Mouse (Mus musculus): ENCODE measurements around the gene Olfr702. TPM values are rescaled to one million over a fixed set of nuclear protein-coding genes. Genes with fewer than 3 reads are reported as not detected.

The Olfr702 gene
- polyA plus RNA-seq, 2 experiments, result not detected

GRCm38 (mm10) chr7:106813829-106814228 lies 19.9 kb downstream of the Olfr702 start, which contains the start of gene Olfr701:
Olfr701 (plus strand) TSS chr7:106814129.
- Histone ChIP-seq H3K9ac (ENCODE audit: low read depth, low read length, severe bottlenecking) (no peak within 1 kb of the TSS), H3K36me3 (ENCODE audit: control insufficient read depth, insufficient read depth, low read length) (no peaks in the 10 kb centered on the region), H3K4me3 (replicated peaks; ENCODE audit: low read length) (no peak within 1 kb of the TSS), H3K4me2 (replicated peaks; ENCODE audit: low read depth, low read length, severe bottlenecking) (no peak within 1 kb of the TSS), H3K9me3 (ENCODE audit: control insufficient read depth, low read length) (no peaks in the 10 kb centered on the region), H3K4me1 (ENCODE audit: control insufficient read depth, insufficient read depth, low read length) (no peaks in the 10 kb centered on the region), H3K27ac (replicated peaks; ENCODE audit: low read depth, low read length) (no peak within 1 kb of the TSS), H3K27me3 (ENCODE audit: control insufficient read depth, insufficient read depth, low read length) (no peaks in the 10 kb centered on the region)
- DNase-seq (ENCODE audit: low spot score) (no peak), ATAC-seq (ENCODE audit: low FRiP score, low read depth) (no peak)
- 73% methylated on average over 2 of the region's 2 CpGs for WGBS
- TF ChIP-seq POLR2A (IDR thresholded peaks at IDR 0.05; ENCODE audit: borderline replicate concordance, extremely low read depth, insufficient read depth, insufficient read length), result no peak

GRCm38 (mm10) chr7:106808734-106809133 lies 25.0 kb downstream of the Olfr702 start, which contains the start of gene Olfr700:
Olfr700 (minus strand) TSS chr7:106808834.
- no peak for TF ChIP-seq POLR2A (IDR thresholded peaks at IDR 0.05; ENCODE audit: borderline replicate concordance, extremely low read depth, insufficient read depth, insufficient read length)
- 82% methylated on average over 1 of the region's 1 CpGs for WGBS
- ATAC-seq (ENCODE audit: low FRiP score, low read depth) (no peak), DNase-seq (ENCODE audit: low spot score) (no peak)
- Histone ChIP-seq H3K27ac (replicated peaks; ENCODE audit: low read depth, low read length) (no peak within 1 kb of the TSS), H3K27me3 (ENCODE audit: control insufficient read depth, insufficient read depth, low read length) (no peaks in the 10 kb centered on the region), H3K4me3 (replicated peaks; ENCODE audit: low read length) (no peak within 1 kb of the TSS), H3K4me2 (replicated peaks; ENCODE audit: low read depth, low read length, severe bottlenecking) (no peak within 1 kb of the TSS), H3K4me1 (ENCODE audit: control insufficient read depth, insufficient read depth, low read length) (no peaks in the 10 kb centered on the region), H3K9me3 (ENCODE audit: control insufficient read depth, low read length) (no peaks in the 10 kb centered on the region), H3K36me3 (ENCODE audit: control insufficient read depth, insufficient read depth, low read length) (no peaks in the 10 kb centered on the region), H3K9ac (ENCODE audit: low read depth, low read length, severe bottlenecking) (no peak within 1 kb of the TSS)

DNA sequence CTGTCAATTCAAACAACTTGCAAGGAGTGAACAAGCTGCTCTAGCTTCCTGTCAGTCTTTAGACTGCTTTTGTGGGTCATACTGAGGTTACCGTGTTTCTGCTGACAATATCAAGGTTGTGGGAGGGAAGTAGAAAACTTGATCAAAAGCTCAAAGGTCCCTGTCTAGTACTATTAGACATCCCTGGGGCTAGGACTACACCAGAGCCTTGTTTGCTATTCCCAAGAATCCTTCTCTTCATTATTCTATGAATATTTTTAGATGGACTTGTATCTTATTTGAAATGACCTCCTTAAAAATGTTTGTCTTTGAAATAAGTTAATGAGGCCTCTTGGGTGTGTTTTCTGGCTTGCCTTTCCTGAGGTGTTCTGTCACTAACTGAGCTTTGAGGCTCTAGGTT lies 40.6 kb downstream of the Olfr702 start, which contains the start of gene Olfr699:
Gene Olfr699 (minus strand): TSS at position 101 of the 400 bp plus-strand sequence.
- Histone ChIP-seq H3K36me3 (ENCODE audit: control insufficient read depth, insufficient read depth, low read length) (no peaks in the 10 kb centered on the region), H3K27me3 (ENCODE audit: control insufficient read depth, insufficient read depth, low read length) (no peaks in the 10 kb centered on the region), H3K27ac (replicated peaks; ENCODE audit: low read depth, low read length) (no peak within 1 kb of the TSS), H3K4me2 (replicated peaks; ENCODE audit: low read depth, low read length, severe bottlenecking) (no peak within 1 kb of the TSS), H3K4me1 (ENCODE audit: control insufficient read depth, insufficient read depth, low read length) (no peaks in the 10 kb centered on the region), H3K9me3 (ENCODE audit: control insufficient read depth, low read length) (no peaks in the 10 kb centered on the region), H3K4me3 (replicated peaks; ENCODE audit: low read length) (no peak within 1 kb of the TSS), H3K9ac (ENCODE audit: low read depth, low read length, severe bottlenecking) (no peak within 1 kb of the TSS)
- DNase-seq (ENCODE audit: low spot score), result no peak
- ATAC-seq (ENCODE audit: low FRiP score, low read depth), result no peak
- TF ChIP-seq POLR2A (IDR thresholded peaks at IDR 0.05; ENCODE audit: borderline replicate concordance, extremely low read depth, insufficient read depth, insufficient read length), result no peak
- 74% methylated on average over 1 of the region's 1 CpGs for WGBS

GRCm38 (mm10) chr7:106788330-106788729 lies 45.4 kb downstream of the Olfr702 start:
- TF ChIP-seq POLR2A (IDR thresholded peaks at IDR 0.05; ENCODE audit: borderline replicate concordance, extremely low read depth, insufficient read depth, insufficient read length), result no peak
- no peaks in the 10 kb centered on the region for H3K27me3 ChIP-seq (ENCODE audit: control insufficient read depth, insufficient read depth, low read length)
- ATAC-seq (ENCODE audit: low FRiP score, low read depth) (no peak), DNase-seq (ENCODE audit: low spot score) (no peak)
- H3K4me3 ChIP-seq (replicated peaks; ENCODE audit: low read length), result no peak overlapping the region
- H3K4me1 ChIP-seq (ENCODE audit: control insufficient read depth, insufficient read depth, low read length), result no peaks in the 10 kb centered on the region
- H3K4me2 ChIP-seq (replicated peaks; ENCODE audit: low read depth, low read length, severe bottlenecking), result no peak overlapping the region
- H3K27ac ChIP-seq (replicated peaks; ENCODE audit: low read depth, low read length), result no peak overlapping the region
- H3K36me3 ChIP-seq (ENCODE audit: control insufficient read depth, insufficient read depth, low read length), result no peaks in the 10 kb centered on the region
- no peak overlapping the region for H3K9ac ChIP-seq (ENCODE audit: low read depth, low read length, severe bottlenecking)
- no peaks in the 10 kb centered on the region for H3K9me3 ChIP-seq (ENCODE audit: control insufficient read depth, low read length)

Other genes with a start within 250 kb of the Olfr702 start
- gene Olfr693, start 153.3 kb downstream of the Olfr702 start, polyA plus RNA-seq (2012; rRNA removed), result not detected in 2 replicates
- not detected in 2 replicates for gene Olfr693, start 153.3 kb downstream of the Olfr702 start, polyA plus RNA-seq (2014; fragmentation: Nextera tagmentation; extraction: Ambion mirVana)
- gene Olfr694, start 142.1 kb downstream of the Olfr702 start, polyA plus RNA-seq (2012; rRNA removed), result not detected in 2 replicates
- gene Olfr694, start 142.1 kb downstream of the Olfr702 start, polyA plus RNA-seq (2014; fragmentation: Nextera tagmentation; extraction: Ambion mirVana), result not detected in 2 replicates
- not detected in 2 replicates for gene Olfr695, start 117.5 kb downstream of the Olfr702 start, polyA plus RNA-seq (2012; rRNA removed)
- not detected in 2 replicates for gene Olfr695, start 117.5 kb downstream of the Olfr702 start, polyA plus RNA-seq (2014; fragmentation: Nextera tagmentation; extraction: Ambion mirVana)
- not detected in 2 replicates for gene Olfr697, start 91.5 kb downstream of the Olfr702 start, polyA plus RNA-seq (2012; rRNA removed)
- gene Olfr697, start 91.5 kb downstream of the Olfr702 start, polyA plus RNA-seq (2014; fragmentation: Nextera tagmentation; extraction: Ambion mirVana), result not detected in 2 replicates
- gene Olfr698, start 78.5 kb downstream of the Olfr702 start, polyA plus RNA-seq (2012; rRNA removed), result not detected in 2 replicates
- not detected in 2 replicates for gene Olfr698, start 78.5 kb downstream of the Olfr702 start, polyA plus RNA-seq (2014; fragmentation: Nextera tagmentation; extraction: Ambion mirVana)
- gene Olfr699, start 40.7 kb downstream of the Olfr702 start, polyA plus RNA-seq (2012; rRNA removed), result not detected in 2 replicates
- not detected in 2 replicates for gene Olfr699, start 40.7 kb downstream of the Olfr702 start, polyA plus RNA-seq (2014; fragmentation: Nextera tagmentation; extraction: Ambion mirVana)
- gene Olfr700, start 25.1 kb downstream of the Olfr702 start, polyA plus RNA-seq (2012; rRNA removed), result not detected in 2 replicates
- gene Olfr700, start 25.1 kb downstream of the Olfr702 start, polyA plus RNA-seq (2014; fragmentation: Nextera tagmentation; extraction: Ambion mirVana), result not detected in 2 replicates
- 0.13 TPM in 1 of 2 replicates, not detected in the other for gene Olfr701, start 19.8 kb downstream of the Olfr702 start, polyA plus RNA-seq (2012; rRNA removed)
- not detected in 2 replicates for gene Olfr701, start 19.8 kb downstream of the Olfr702 start, polyA plus RNA-seq (2014; fragmentation: Nextera tagmentation; extraction: Ambion mirVana)
- not detected in 2 replicates for gene Olfr703, start 9.5 kb upstream of the Olfr702 start, polyA plus RNA-seq (2012; rRNA removed)
- not detected in 2 replicates for gene Olfr703, start 9.5 kb upstream of the Olfr702 start, polyA plus RNA-seq (2014; fragmentation: Nextera tagmentation; extraction: Ambion mirVana)
- gene Olfr704, start 29.3 kb upstream of the Olfr702 start, polyA plus RNA-seq (2012; rRNA removed), result not detected in 2 replicates
- gene Olfr704, start 29.3 kb upstream of the Olfr702 start, polyA plus RNA-seq (2014; fragmentation: Nextera tagmentation; extraction: Ambion mirVana), result not detected in 2 replicates
- gene Olfr705, start 43.0 kb upstream of the Olfr702 start, polyA plus RNA-seq (2012; rRNA removed), result not detected in 2 replicates
- not detected in 2 replicates for gene Olfr705, start 43.0 kb upstream of the Olfr702 start, polyA plus RNA-seq (2014; fragmentation: Nextera tagmentation; extraction: Ambion mirVana)
- gene Olfr706, start 54.3 kb upstream of the Olfr702 start, polyA plus RNA-seq (2012; rRNA removed), result not detected in 2 replicates
- gene Olfr706, start 54.3 kb upstream of the Olfr702 start, polyA plus RNA-seq (2014; fragmentation: Nextera tagmentation; extraction: Ambion mirVana), result not detected in 2 replicates
- gene Olfr707, start 67.3 kb upstream of the Olfr702 start, polyA plus RNA-seq (2012; rRNA removed), result not detected in 2 replicates
- not detected in 2 replicates for gene Olfr707, start 67.3 kb upstream of the Olfr702 start, polyA plus RNA-seq (2014; fragmentation: Nextera tagmentation; extraction: Ambion mirVana)
- not detected in 2 replicates for gene Olfr1532-ps1, start 74.1 kb upstream of the Olfr702 start, polyA plus RNA-seq (2012; rRNA removed)
- not detected in 2 replicates for gene Olfr1532-ps1, start 74.1 kb upstream of the Olfr702 start, polyA plus RNA-seq (2014; fragmentation: Nextera tagmentation; extraction: Ambion mirVana)
- not detected in 2 replicates for gene Olfr709-ps1, start 98.3 kb upstream of the Olfr702 start, polyA plus RNA-seq (2012; rRNA removed)
- not detected in 2 replicates for gene Olfr709-ps1, start 98.3 kb upstream of the Olfr702 start, polyA plus RNA-seq (2014; fragmentation: Nextera tagmentation; extraction: Ambion mirVana)
- gene Olfr710, start 114.4 kb upstream of the Olfr702 start, polyA plus RNA-seq (2012; rRNA removed), result not detected in 2 replicates
- not detected in 2 replicates for gene Olfr710, start 114.4 kb upstream of the Olfr702 start, polyA plus RNA-seq (2014; fragmentation: Nextera tagmentation; extraction: Ambion mirVana)
- gene Olfr6, start 130.0 kb upstream of the Olfr702 start, polyA plus RNA-seq (2012; rRNA removed), result not detected in 2 replicates
- not detected in 2 replicates for gene Olfr6, start 130.0 kb upstream of the Olfr702 start, polyA plus RNA-seq (2014; fragmentation: Nextera tagmentation; extraction: Ambion mirVana)
- not detected in 2 replicates for gene Olfr711, start 141.6 kb upstream of the Olfr702 start, polyA plus RNA-seq (2012; rRNA removed)
- gene Olfr711, start 141.6 kb upstream of the Olfr702 start, polyA plus RNA-seq (2014; fragmentation: Nextera tagmentation; extraction: Ambion mirVana), result not detected in 2 replicates
- gene Olfr2, start 172.2 kb upstream of the Olfr702 start, polyA plus RNA-seq (2012; rRNA removed), result not detected in 2 replicates
- gene Olfr2, start 172.2 kb upstream of the Olfr702 start, polyA plus RNA-seq (2014; fragmentation: Nextera tagmentation; extraction: Ambion mirVana), result not detected in 2 replicates
- gene Olfr713, start 197.3 kb upstream of the Olfr702 start, polyA plus RNA-seq (2012; rRNA removed), result not detected in 2 replicates
- gene Olfr713, start 197.3 kb upstream of the Olfr702 start, polyA plus RNA-seq (2014; fragmentation: Nextera tagmentation; extraction: Ambion mirVana), result not detected in 2 replicates
- gene Olfr714, start 237.1 kb upstream of the Olfr702 start, polyA plus RNA-seq (2012; rRNA removed), result not detected in 2 replicates
- gene Olfr714, start 237.1 kb upstream of the Olfr702 start, polyA plus RNA-seq (2014; fragmentation: Nextera tagmentation; extraction: Ambion mirVana), result not detected in 2 replicates